Mouse (Mus musculus) brain, embryonic 14.5 days (tissue): ENCODE measurements around the gene Btn2a2. TPM values are rescaled to one million over a fixed set of nuclear protein-coding genes. Genes with fewer than 3 reads are reported as not detected.

Experiments
- DNase-seq: peaks from one replicate; pipeline ENCODE4 v3.0.0-alpha.2; 2011; ENCODE audit warnings: low read depth
- CTCF ChIP-seq: fragments of 200-500 bp; IDR thresholded peaks from 2 replicates; pipeline ENCODE4 v1.5.1; 2012; ENCODE audit warnings: inconsistent platforms, mild to moderate bottlenecking, moderate library complexity, borderline replicate concordance; ENCODE audit not compliant: insufficient read depth, insufficient read length; ENCODE audit errors: extremely low read depth
- POLR2A ChIP-seq: fragments of 200-500 bp; IDR thresholded peaks from 2 replicates; pipeline ENCODE4 v1.6.1; 2012; ENCODE audit warnings: mild to moderate bottlenecking, inconsistent platforms, borderline replicate concordance; ENCODE audit not compliant: poor library complexity, insufficient read depth, insufficient read length, severe bottlenecking; ENCODE audit errors: extremely low read depth
- polyA plus RNA-seq: library from polyadenylated mRNA; depleted of rRNA; stranded (reverse); fragments of >200 nt; gene quantifications from 2 replicates; pipeline ENCODE4 v1.2.3, GENCODE M21; 2012

Btn2a2 gene
- polyA plus RNA-seq, 1 experiment, result 0.11 TPM

DNA sequence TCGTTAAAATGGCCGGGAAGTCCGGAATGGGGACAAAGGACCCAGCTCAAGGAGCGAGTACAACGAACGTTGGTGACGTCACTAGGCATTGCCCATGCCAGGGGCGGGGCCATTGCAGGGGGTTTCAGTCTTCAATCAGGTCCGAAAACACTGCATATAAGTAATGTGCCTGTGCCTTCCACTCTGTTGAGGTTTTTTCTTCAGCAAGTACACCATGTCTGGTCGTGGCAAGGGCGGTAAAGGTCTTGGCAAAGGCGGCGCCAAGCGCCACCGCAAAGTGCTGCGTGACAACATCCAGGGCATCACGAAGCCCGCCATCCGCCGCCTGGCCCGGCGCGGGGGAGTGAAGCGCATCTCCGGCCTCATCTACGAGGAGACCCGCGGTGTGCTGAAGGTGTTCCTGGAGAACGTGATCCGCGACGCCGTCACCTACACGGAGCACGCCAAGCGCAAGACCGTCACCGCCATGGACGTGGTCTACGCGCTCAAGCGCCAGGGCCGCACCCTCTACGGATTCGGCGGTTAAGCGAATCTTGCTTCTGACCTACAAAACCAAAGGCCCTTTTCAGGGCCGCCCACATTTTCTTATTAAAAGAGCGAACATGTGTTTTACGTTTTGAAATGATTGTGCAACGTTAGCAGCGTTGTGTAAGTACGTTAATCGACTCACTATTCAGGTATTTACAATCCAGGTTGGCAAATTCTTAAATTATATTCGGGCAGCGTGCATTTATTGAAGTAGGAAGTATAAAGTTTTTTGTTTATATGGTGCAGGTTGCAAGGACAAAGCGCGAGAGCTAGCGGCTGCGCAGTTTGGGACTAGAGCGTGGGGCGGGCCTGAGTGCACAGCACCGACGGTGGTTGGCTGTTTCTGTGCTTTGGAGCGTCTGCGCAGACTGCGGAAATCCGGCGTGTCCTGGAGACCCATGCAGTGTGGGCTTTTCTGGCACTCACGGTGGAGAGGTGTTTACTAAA lies 42.5 kb upstream of the Btn2a2 start, which contains the start of gene Hist1h4h:
TSS of gene Hist1h4h (plus strand) at position 150 of the 975 bp plus-strand sequence.
- peak; percentile 99 for DNase-seq
- no peak for TF ChIP-seq CTCF
- peak; percentile 76; the same call in 1 of the 2 replicates for TF ChIP-seq POLR2A

DNA sequence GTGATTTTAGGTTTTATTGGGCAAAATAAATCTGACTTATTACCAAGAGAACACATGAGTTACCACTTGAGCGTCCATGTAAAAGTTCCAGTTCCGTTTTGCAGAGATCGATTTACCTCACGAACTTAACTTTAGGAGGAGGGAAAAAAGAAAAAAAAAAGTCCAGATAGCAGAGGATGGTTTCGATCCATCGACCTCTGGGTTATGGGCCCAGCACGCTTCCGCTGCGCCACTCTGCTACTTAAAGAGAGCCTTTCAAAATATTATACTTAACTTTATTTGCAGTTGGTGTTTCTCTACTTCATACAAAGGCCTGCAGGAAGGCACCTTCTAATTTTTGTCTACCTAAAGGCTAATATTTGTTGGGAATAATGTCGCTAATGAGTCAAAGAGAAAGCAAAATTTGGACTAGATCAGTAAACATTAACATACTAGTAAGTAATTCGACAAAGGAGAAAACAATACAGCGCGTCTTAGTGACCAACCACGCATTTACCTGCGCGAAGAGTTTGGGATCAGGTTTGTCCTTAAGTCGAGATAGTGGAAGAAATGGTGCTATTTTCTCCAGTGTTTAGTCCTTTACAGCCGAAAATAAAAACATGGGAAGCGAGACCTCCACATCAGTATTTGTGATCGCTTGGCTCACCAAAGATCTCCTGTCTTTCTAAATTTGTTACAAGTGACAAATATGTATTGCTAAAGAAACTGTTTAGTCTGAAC lies 41.7 kb upstream of the Btn2a2 start:
- TF ChIP-seq POLR2A (no peak), CTCF (no peak)
- peak; percentile 78 for DNase-seq

DNA sequence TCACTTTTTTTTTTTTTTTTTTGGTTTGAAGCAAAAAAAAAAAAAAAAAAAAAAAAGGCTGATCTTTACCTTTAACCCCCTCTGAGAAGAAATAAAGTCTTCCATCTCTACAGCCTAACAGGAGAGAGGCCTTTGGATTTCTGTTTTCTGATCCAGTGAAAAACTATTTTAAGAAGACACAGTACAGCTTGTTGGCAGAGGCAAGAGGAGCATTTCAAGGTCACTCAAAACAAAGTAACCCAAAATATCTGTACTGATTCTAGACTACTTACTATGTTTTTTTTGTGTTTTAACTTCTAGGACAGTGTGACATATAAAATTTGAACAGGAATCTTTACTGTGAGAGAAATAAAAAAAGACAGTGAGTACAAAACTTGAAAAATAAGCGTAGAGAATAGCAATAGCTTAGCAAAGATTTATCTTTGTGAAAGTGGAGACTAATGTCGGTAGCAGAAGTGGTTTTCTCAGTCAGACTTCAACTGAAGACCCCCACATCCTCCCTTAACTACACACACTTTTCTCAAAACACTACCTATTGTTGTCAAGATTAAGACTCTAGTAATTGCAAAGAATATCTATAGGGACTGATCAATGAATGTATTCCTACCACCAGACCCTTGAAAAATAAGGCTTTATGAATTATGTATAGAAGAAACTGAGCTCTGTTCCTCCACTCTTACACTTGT lies 41.0 kb upstream of the Btn2a2 start:
- TF ChIP-seq POLR2A (no peak), CTCF (no peak)
- no peak for DNase-seq

DNA sequence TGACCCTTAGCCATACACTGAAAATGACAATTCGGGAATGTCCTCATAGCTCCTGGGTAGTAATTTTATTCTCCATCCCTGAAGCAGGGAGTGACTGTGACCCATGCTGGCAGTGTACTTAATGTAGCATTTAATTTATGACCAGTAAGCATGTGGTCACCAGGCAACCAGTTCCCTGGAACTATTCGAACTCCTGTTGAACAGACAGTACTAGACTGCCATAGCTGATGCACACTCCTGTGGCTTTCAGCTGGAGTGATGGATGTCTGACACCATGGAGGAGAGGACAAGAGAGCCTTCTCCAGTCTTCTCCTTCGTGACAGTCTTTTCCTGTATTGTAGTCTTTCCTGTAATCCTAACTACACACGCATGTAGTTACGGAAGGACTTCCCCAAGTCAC lies 40.3 kb upstream of the Btn2a2 start:
- peak; percentile 15 for DNase-seq
- no peak for TF ChIP-seq CTCF
- no peak for TF ChIP-seq POLR2A

DNA sequence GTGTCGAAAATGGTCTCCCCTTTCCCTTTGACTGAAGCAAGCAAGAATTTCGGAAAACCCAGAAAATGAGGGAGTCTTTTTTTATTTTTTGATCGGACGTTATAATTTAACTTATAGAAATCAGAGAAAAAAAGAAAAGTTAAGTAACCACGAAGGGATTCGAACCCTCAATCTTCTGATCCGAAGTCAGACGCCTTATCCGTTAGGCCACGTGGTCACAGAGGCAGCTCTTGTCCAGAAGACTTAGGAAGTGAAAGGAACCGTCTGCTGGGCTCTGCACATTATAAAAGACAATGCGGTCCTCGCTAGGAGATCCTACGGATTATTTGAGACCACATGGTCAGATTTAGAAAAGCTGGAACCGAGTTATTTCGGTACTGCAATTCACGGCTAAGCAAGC lies 37.7 kb upstream of the Btn2a2 start:
- peak; percentile 96 for DNase-seq
- TF ChIP-seq CTCF (no peak), POLR2A (no peak)

DNA sequence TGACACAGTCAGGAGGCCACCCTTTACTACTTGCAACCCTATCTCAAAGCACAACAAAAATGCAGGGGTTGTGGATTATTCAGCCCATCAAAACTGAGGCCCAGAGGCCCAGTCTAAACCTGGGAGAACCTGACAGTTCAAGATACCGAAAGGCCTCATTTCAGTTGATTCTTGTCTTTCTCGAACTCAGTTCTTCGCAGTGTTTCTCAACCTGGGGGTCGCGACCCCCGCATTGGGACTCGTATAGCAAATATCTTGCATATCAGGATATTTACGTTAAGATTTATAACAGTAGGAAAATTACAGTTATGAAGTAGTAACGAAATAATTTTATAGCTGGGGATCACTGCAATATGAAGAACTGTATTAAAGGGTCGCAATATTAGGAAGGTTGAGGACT lies 37.2 kb upstream of the Btn2a2 start:
- no peak for DNase-seq
- no peak for TF ChIP-seq CTCF
- TF ChIP-seq POLR2A, result no peak

DNA sequence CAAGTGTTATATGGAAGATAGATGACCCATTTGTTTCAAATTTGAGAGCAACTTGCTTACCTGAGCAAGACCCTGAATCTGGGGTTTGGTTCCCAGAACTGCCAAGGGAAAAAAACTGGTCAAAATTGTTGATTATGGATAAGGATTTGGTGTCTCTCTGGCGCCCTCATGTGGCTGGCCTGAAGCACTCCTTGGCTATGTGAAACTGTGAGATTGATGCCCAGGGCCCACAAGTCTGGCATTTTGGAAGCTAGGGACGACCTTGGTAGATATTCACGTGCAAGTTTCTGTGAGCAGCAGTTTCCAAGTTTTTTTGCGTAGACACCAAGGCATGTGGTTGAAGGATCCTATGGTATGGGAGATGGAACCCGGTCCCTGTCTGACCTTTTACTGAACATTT lies 36.0 kb upstream of the Btn2a2 start:
- no peak for TF ChIP-seq POLR2A
- peak; percentile 84; the same call in 1 of the 2 replicates for TF ChIP-seq CTCF
- peak; percentile 94 for DNase-seq

DNA sequence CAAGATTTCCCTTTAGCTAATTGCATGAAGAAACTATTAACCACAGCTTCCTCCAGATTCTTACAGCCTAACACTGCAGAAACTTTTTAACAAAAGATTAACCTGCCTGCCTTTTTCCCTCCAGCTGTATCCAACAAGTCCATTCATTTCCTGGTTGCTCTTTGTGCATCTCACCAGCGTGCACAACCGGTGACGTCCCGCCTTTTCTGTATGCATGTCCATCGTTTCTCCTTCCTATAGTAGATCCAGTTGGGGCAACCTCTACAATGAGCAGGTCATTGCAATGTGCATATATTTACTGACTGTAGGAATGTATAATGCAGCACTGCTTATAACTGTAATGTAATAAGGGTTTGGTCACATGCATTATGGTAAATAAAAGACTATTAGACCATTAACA lies 35.3 kb upstream of the Btn2a2 start:
- DNase-seq, result no peak
- no peak for TF ChIP-seq CTCF
- TF ChIP-seq POLR2A, result no peak

DNA sequence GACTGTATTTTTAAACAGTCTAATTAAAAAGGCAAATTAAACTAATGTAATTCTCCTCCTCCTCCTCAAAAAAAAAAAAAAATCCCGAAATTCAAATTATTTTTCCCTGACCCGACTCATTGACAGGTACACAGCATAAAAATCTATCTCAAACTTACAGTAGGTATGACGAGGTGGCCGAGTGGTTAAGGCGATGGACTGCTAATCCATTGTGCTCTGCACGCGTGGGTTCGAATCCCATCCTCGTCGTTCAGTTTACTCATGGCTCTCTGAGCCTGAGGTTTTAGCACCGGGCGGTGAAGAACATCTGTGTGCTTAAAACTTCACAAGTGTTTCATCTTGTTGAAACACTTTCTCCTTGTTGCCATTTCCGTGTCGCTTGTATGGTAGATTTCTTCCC lies 33.0 kb upstream of the Btn2a2 start:
- peak; percentile 73 for DNase-seq
- TF ChIP-seq POLR2A (no peak), CTCF (no peak)

DNA sequence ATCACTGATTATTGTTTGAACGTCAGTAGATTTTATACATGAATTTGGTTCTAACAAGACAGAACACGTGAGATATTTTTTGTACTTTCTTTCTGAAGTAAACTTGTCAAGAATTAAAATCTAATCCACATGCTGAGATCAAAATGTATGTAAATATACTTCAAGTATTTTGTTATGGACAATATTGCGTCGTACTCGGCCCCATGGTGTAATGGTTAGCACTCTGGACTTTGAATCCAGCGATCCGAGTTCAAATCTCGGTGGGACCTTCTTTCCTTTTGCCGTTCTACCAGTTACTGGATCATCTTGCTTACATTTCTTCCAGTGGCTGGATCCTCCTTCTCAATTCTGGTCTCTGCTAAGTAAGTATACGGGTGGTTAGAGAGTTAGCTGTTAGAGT lies 30.8 kb upstream of the Btn2a2 start:
- DNase-seq, result peak; percentile 77
- no peak for TF ChIP-seq CTCF
- no peak for TF ChIP-seq POLR2A

DNA sequence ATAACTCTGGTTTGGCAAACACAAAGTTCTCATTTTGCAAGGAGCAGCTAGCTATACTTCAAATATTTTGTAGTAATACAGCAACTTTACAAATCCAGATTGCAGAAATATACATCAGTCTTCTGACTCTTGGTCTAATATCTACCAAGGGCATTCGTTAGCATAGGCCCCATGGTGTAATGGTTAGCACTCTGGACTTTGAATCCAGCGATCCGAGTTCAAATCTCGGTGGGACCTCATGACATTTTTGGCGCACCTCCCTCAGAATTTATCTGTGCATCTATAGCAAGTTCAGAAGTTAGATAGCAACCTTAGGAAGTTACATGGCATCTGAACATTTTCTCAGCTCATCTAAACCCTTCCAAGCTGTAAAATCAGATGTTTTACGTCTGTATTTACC lies 30.2 kb upstream of the Btn2a2 start:
- no peak for TF ChIP-seq POLR2A
- TF ChIP-seq CTCF, result no peak
- peak; percentile 83 for DNase-seq
